Mouse (Mus musculus): ENCODE measurements around the gene Il6ra. TPM values are rescaled to one million over a fixed set of nuclear protein-coding genes. Genes with fewer than 3 reads are reported as not detected.

The Il6ra gene
- polyA plus RNA-seq, 1 experiment from 2014 or later: 17.9 TPM

DNA sequence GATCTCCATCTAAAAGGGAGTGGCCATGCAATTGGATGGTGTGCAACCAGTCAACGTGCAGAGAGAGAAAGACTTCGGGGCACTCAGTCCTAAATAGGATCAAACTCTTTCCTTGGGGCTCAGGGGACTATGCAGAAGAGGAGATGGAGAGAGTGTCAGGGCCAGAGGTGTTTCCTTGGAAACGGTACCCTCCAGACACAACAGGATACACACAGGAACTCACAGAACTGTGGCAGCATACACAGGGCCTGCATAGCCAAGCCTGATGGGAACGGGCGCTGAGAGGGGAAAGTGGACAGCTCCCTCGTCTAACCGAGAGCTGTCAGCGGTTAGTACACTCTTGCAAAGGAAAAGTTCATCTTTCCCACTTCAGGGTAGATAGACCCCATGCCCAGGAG is 13.5 kb downstream of the Il6ra start:
- Histone ChIP-seq H3K4me1 (ENCODE audit: insufficient read depth, low read depth, low read length) (peaks cover 10% of the 10 kb centered on the region), H3K4me2 (replicated peaks; ENCODE audit: low read depth, low read length) (no peak overlapping the region), H3K9ac (replicated peaks; ENCODE audit: low read depth) (no peak overlapping the region), H3K27me3 (replicated peaks; ENCODE audit: insufficient read depth, low read length) (no peaks in the 10 kb centered on the region), H3K27ac (ENCODE audit: low read length) (peak overlapping the region; percentile 80), H3K4me3 (ENCODE audit: low read depth, low read length) (no peak overlapping the region), H3K36me3 (ENCODE audit: insufficient read depth, low read length) (no peaks in the 10 kb centered on the region), H3K9me3 (ENCODE audit: low read length) (no peaks in the 10 kb centered on the region)
- no peak for DNase-seq (ENCODE audit: low spot score)
- no peak for ATAC-seq
- WGBS: 53% methylated on average over 8 of the region's 8 CpGs
- TF ChIP-seq EP300 (IDR thresholded peaks at IDR 0.05): no peak
- TF ChIP-seq CTCF (IDR thresholded peaks at IDR 0.05): no peak

DNA sequence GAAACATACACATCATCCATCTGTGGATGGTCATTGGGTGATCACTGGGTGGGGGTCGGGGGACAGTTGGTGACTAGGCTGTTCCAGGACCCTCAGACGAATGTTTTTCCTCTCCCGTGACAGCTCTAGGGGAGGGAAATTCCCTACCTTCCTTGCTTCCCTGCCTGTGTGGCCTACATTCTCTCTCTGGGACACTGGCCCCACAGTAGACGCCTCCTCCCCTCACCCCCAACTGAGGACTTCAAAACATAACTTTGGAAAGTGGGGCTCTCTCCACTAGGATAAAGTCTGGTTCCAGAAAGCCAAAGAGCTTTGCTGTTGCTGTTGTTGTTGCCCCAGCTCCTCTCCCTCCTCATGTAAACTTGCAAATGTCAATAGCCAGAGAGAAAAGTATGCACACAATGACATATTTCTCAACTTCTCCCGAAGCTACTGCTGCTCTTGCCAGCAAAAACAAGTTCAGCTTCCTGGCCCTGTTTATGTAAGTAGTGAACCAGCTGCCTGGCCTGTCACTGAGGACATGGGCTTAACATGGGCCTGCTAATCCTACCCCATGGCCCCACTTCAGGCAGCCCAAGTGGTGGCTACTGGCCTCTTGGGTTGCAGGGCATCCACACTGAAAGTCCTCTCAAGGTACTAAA is 14.0 kb downstream of the Il6ra start:
- H3K4me2 ChIP-seq (replicated peaks; ENCODE audit: low read depth, low read length): no peak overlapping the region
- H3K4me3 ChIP-seq (ENCODE audit: low read depth, low read length): no peak overlapping the region
- peak; percentile 71 for ATAC-seq
- WGBS: 58% methylated on average over 5 of the region's 5 CpGs
- 0 out of 2 replicates have a peak overlapping the region, but pooled peaks have one; percentile 23 for H3K9ac ChIP-seq (replicated peaks; ENCODE audit: low read depth)
- no peaks in the 10 kb centered on the region for H3K36me3 ChIP-seq (ENCODE audit: insufficient read depth, low read length)
- peak; percentile 93 for DNase-seq (ENCODE audit: low spot score)
- H3K27ac ChIP-seq (ENCODE audit: low read length): peak overlapping the region; percentile 80
- no peaks in the 10 kb centered on the region for H3K27me3 ChIP-seq (replicated peaks; ENCODE audit: insufficient read depth, low read length)
- TF ChIP-seq EP300 (IDR thresholded peaks at IDR 0.05) (peak; percentile 38; the same call in 1 of the 2 replicates), CTCF (IDR thresholded peaks at IDR 0.05) (no peak)
- H3K9me3 ChIP-seq (ENCODE audit: low read length): no peaks in the 10 kb centered on the region
- H3K4me1 ChIP-seq (ENCODE audit: insufficient read depth, low read depth, low read length): peaks cover 10% of the 10 kb centered on the region

DNA sequence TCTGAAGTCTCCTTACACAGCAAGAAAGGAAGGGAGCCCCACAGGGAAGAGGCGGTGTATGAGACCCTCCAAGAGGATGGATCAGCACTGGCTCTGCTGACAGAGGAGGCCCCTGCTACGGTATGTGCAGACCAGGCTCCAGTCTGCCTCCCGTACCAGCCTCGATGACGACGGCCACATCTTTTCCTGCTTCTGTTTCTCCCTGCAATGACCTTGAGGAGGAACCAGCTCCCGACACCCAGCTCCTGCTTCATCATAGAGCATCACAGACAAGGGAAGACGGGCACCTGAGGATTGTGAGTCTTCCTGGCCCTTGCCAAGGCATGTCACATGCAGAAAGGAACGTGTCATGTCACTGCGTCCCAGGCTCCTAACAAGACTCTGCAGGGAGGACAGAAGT is 15.0 kb downstream of the Il6ra start:
- DNase-seq (ENCODE audit: low spot score) (no peak), ATAC-seq (no peak)
- H3K9ac ChIP-seq (replicated peaks; ENCODE audit: low read depth): no peak overlapping the region
- H3K27ac ChIP-seq (ENCODE audit: low read length): peak overlapping the region; percentile 80; the same call in 1 of the 2 replicates
- TF ChIP-seq CTCF (IDR thresholded peaks at IDR 0.05): no peak
- no peak for TF ChIP-seq EP300 (IDR thresholded peaks at IDR 0.05)
- no peak overlapping the region for H3K4me2 ChIP-seq (replicated peaks; ENCODE audit: low read depth, low read length)
- no peaks in the 10 kb centered on the region for H3K9me3 ChIP-seq (ENCODE audit: low read length)
- no peaks in the 10 kb centered on the region for H3K36me3 ChIP-seq (ENCODE audit: insufficient read depth, low read length)
- H3K4me3 ChIP-seq (ENCODE audit: low read depth, low read length): no peak overlapping the region
- H3K4me1 ChIP-seq (ENCODE audit: insufficient read depth, low read depth, low read length): peaks cover 10% of the 10 kb centered on the region
- H3K27me3 ChIP-seq (replicated peaks; ENCODE audit: insufficient read depth, low read length): no peaks in the 10 kb centered on the region
- WGBS: 83% methylated on average over 10 of the region's 10 CpGs

- no peak overlapping the region for H3K4me2 ChIP-seq (replicated peaks; ENCODE audit: low read depth, low read length)
- no peak overlapping the region for H3K9ac ChIP-seq (replicated peaks; ENCODE audit: low read depth)
- no peak overlapping the region for H3K4me3 ChIP-seq (ENCODE audit: low read depth, low read length)
- H3K9me3 ChIP-seq (ENCODE audit: low read length): no peaks in the 10 kb centered on the region
- 0 out of 2 replicates have a peak overlapping the region, but pooled peaks have one; percentile 29 for H3K27ac ChIP-seq (ENCODE audit: low read length)
- TF ChIP-seq CTCF (IDR thresholded peaks at IDR 0.05): no peak
- TF ChIP-seq EP300 (IDR thresholded peaks at IDR 0.05): no peak
- no peaks in the 10 kb centered on the region for H3K27me3 ChIP-seq (replicated peaks; ENCODE audit: insufficient read depth, low read length)
- ATAC-seq: no peak
- no peak for DNase-seq (ENCODE audit: low spot score)
- 82% methylated on average over 8 of the region's 8 CpGs for WGBS
- peaks cover 10% of the 10 kb centered on the region for H3K4me1 ChIP-seq (ENCODE audit: insufficient read depth, low read depth, low read length)
- H3K36me3 ChIP-seq (ENCODE audit: insufficient read depth, low read length): no peaks in the 10 kb centered on the region
These were observed 15.7 kb downstream of the Il6ra start for GRCm38 (mm10) chr3:89897204-89897796.

DNA sequence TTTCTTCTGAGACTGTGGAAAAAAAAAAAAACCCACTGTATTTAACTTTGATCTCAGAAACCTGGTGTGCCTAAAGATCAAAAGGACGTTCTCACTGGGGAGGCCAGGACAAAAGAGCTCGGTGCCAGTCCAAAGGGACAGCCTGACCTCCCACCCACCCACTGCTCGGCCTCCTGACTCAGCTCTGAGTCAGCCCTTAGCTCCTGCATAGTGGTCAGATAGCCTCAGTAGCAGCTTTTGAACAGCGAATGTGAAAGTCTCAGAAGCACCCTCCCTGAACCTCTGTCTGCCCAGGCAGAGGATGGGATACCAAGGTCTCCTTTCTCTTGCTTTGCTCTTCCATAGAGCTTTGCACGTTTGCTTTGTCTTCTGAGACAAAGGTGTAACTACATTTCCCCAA is 16.4 kb downstream of the Il6ra start:
- Histone ChIP-seq H3K9ac (replicated peaks; ENCODE audit: low read depth) (no peak overlapping the region), H3K9me3 (ENCODE audit: low read length) (no peaks in the 10 kb centered on the region), H3K4me3 (ENCODE audit: low read depth, low read length) (no peak overlapping the region), H3K27me3 (replicated peaks; ENCODE audit: insufficient read depth, low read length) (no peaks in the 10 kb centered on the region), H3K4me2 (replicated peaks; ENCODE audit: low read depth, low read length) (no peak overlapping the region), H3K27ac (ENCODE audit: low read length) (no peak overlapping the region), H3K36me3 (ENCODE audit: insufficient read depth, low read length) (no peaks in the 10 kb centered on the region), H3K4me1 (ENCODE audit: insufficient read depth, low read depth, low read length) (peaks cover 7% of the 10 kb centered on the region)
- no peak for ATAC-seq
- 37% methylated on average over 5 of the region's 5 CpGs for WGBS
- TF ChIP-seq EP300 (IDR thresholded peaks at IDR 0.05): no peak
- no peak for TF ChIP-seq CTCF (IDR thresholded peaks at IDR 0.05)
- no peak for DNase-seq (ENCODE audit: low spot score)

DNA sequence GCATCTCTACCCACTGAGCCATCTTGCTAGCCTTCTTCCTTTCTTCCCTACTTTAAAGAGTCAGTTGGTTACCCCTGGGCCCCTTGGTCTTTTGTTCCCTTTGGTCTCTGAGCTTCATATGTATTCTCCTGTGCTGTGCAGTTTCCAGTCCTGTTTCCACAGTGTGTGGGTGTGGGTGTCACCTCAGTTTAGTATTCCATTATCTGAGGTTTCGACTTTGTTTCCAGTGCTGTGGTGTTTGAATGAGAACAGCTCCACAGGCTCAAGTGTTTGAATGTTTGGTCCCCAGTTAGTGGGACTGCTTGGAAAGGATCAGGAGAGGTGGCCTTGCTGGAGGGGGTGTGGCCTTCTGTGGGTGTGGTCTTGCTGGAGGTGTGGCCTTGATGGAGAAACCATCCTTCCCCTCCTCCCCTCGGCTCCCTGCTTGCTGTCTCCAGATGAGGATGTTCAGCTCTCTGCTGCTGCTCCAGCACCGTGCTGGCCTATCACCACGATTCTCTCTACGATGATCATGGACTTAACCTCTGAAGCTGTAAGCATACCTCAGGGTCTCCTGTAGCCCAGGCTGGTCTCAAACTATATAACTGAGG is 20.4 kb downstream of the Il6ra start:
- 80% methylated on average over 5 of the region's 5 CpGs for WGBS
- no peak for DNase-seq (ENCODE audit: low spot score)
- Histone ChIP-seq H3K36me3 (ENCODE audit: insufficient read depth, low read length) (no peaks in the 10 kb centered on the region), H3K9me3 (ENCODE audit: low read length) (no peaks in the 10 kb centered on the region), H3K27me3 (replicated peaks; ENCODE audit: insufficient read depth, low read length) (no peaks in the 10 kb centered on the region), H3K27ac (ENCODE audit: low read length) (no peak overlapping the region), H3K4me2 (replicated peaks; ENCODE audit: low read depth, low read length) (no peak overlapping the region), H3K4me3 (ENCODE audit: low read depth, low read length) (no peak overlapping the region), H3K9ac (replicated peaks; ENCODE audit: low read depth) (no peak overlapping the region), H3K4me1 (ENCODE audit: insufficient read depth, low read depth, low read length) (no peaks in the 10 kb centered on the region)
- TF ChIP-seq CTCF (IDR thresholded peaks at IDR 0.05): no peak
- no peak for TF ChIP-seq EP300 (IDR thresholded peaks at IDR 0.05)
- ATAC-seq: no peak

Data from lung, postnatal 0 days (tissue).